Mouse (Mus musculus) G1E (cell line): ENCODE results near the gene Nckap1.

Experiments used
- CTCF ChIP-seq: IDR thresholded peaks from 2 replicates; pipeline ENCODE4 v1.5.1; 2012; ENCODE audit warnings: low read depth, low read length, inconsistent platforms, mixed read lengths
- GATA1 ChIP-seq: IDR thresholded peaks from 2 replicates; pipeline ENCODE4 v1.6.1; 2012; ENCODE audit warnings: borderline replicate concordance, low read length, inconsistent platforms, mixed read lengths
- TAL1 ChIP-seq: conservative IDR thresholded peaks from 2 replicates; pipeline ENCODE4 v1.6.1; 2012; ENCODE audit warnings: low read depth, low read length, inconsistent platforms, mixed read lengths

- TF ChIP-seq CTCF (no peak), TAL1 (no peak), GATA1 (no peak)
Observed at GRCm38 (mm10) chr2:80486851-80487250, 94.3 kb downstream of the Nckap1 start.
